Mouse (Mus musculus) liver, postnatal 0 days (tissue): ENCODE measurements around the gene Trappc5. TPM values are rescaled to one million over a fixed set of nuclear protein-coding genes. Genes with fewer than 3 reads are reported as not detected.

ENCODE experiments used
- ATAC-seq: fragments of 200-750 bp; cut with Nextera tagmentation; 2 replicates; pipeline ENCODE4 v1.8.0; 2017; ENCODE audit warnings: mild to moderate bottlenecking, moderate library complexity
- DNase-seq: peaks from one replicate; pipeline ENCODE4 v3.0.0-alpha.2; 2016
- H3K27ac ChIP-seq: fragments of 300-500 bp; sonication (generic); 2 replicates; pipeline ENCODE4 v1.5.1; 2014; ENCODE audit warnings: antibody characterized with exemption, moderate library complexity, mild to moderate bottlenecking, low read depth
- H3K27me3 ChIP-seq: fragments of 300-500 bp; sonication (generic); 2 replicates; pipeline ENCODE4 v1.6.1; 2014; ENCODE audit warnings: low read length, control low read depth, mixed read lengths; ENCODE audit not compliant: insufficient read depth
- H3K36me3 ChIP-seq: fragments of 300-500 bp; sonication (generic); replicated peaks from 2 replicates; pipeline ENCODE4 v1.6.1; 2014; ENCODE audit warnings: mild to moderate bottlenecking, control low read depth, low read length, moderate library complexity, mixed read lengths; ENCODE audit not compliant: insufficient read depth
- H3K4me1 ChIP-seq: fragments of 300-500 bp; sonication (generic); 2 replicates; pipeline ENCODE4 v1.6.1; 2014; ENCODE audit warnings: antibody characterized with exemption, mild to moderate bottlenecking, control low read depth; ENCODE audit not compliant: insufficient read depth
- H3K4me2 ChIP-seq: fragments of 300-500 bp; sonication (generic); 2 replicates; pipeline ENCODE4 v1.6.1; 2014; ENCODE audit warnings: low read depth, mild to moderate bottlenecking, low read length, moderate library complexity, mixed read lengths
- H3K4me3 ChIP-seq: fragments of 300-500 bp; sonication (generic); 2 replicates; pipeline ENCODE4 v1.5.1; 2014; ENCODE audit warnings: low read depth, low read length
- H3K9ac ChIP-seq: fragments of 300-500 bp; sonication (generic); replicated peaks from 2 replicates; pipeline ENCODE4 v1.6.1; 2014; ENCODE audit warnings: mild to moderate bottlenecking, moderate library complexity
- H3K9me3 ChIP-seq: fragments of 300-500 bp; sonication (generic); 2 replicates; pipeline ENCODE4 v1.6.1; 2016; ENCODE audit warnings: mild to moderate bottlenecking, control low read depth, low read length, mixed read lengths
- CTCF ChIP-seq: sonication (generic); IDR thresholded peaks from 2 replicates; pipeline ENCODE4 v1.5.1; 2016; ENCODE audit warnings: antibody characterized with exemption, low read depth
- EP300 ChIP-seq: IDR thresholded peaks from 2 replicates; pipeline ENCODE4 v1.6.1; 2016; ENCODE audit warnings: antibody characterized with exemption, low read depth, mild to moderate bottlenecking
- WGBS: fragments of 180-500 bp; shearing (Covaris S2); extraction: QIAGEN DNeasy Blood & Tissue Kit; methylation state at CpG from one replicate; pipeline ENCODE4 v1.1.7; 2014; ENCODE audit not compliant: insufficient replicate concordance; 5-methylcytosine and 5-hydroxymethylcytosine counted together
- polyA plus RNA-seq: library from polyadenylated mRNA; unstranded; fragments of >200 nt; fragmentation: Nextera tagmentation; extraction: Ambion mirVana; gene quantifications from 2 replicates; pipeline ENCODE4 v1.2.1, GENCODE M21; 2015

Trappc5 gene
- polyA plus RNA-seq, 1 experiment from 2014 or later, result 16.6 TPM

- DNase-seq, result no peak
- Histone ChIP-seq H3K36me3 (no peaks in the 10 kb centered on the region), H3K9me3 (no peaks in the 10 kb centered on the region), H3K4me1 (no peaks in the 10 kb centered on the region), H3K4me3 (no peak overlapping the region), H3K27me3 (no peaks in the 10 kb centered on the region), H3K9ac (no peak overlapping the region), H3K4me2 (no peak overlapping the region), H3K27ac (no peak overlapping the region)
- WGBS, result 69% methylated on average over 11 of the region's 11 CpGs
- no peak for ATAC-seq
- no peak for TF ChIP-seq CTCF
- TF ChIP-seq EP300, result no peak
Observed at GRCm38 (mm10) chr8:3654726-3655508, 21.2 kb upstream of the Trappc5 start.

- Histone ChIP-seq H3K36me3 (no peaks in the 10 kb centered on the region), H3K4me2 (no peak within 1 kb of the TSS), H3K4me1 (no peaks in the 10 kb centered on the region), H3K9ac (no peak within 1 kb of the TSS), H3K4me3 (no peak within 1 kb of the TSS), H3K9me3 (no peaks in the 10 kb centered on the region), H3K27me3 (no peaks in the 10 kb centered on the region), H3K27ac (no peak within 1 kb of the TSS)
- no peak for ATAC-seq
- 66% methylated on average over 3 of the region's 3 CpGs for WGBS
- DNase-seq, result no peak
- TF ChIP-seq CTCF (no peak), EP300 (no peak)
Observed at GRCm38 (mm10) chr8:3655526-3655925, 20.6 kb upstream of the Trappc5 start, which contains the start of gene Retn. TSS of gene Retn (plus strand) at chr8:3655770.

DNA sequence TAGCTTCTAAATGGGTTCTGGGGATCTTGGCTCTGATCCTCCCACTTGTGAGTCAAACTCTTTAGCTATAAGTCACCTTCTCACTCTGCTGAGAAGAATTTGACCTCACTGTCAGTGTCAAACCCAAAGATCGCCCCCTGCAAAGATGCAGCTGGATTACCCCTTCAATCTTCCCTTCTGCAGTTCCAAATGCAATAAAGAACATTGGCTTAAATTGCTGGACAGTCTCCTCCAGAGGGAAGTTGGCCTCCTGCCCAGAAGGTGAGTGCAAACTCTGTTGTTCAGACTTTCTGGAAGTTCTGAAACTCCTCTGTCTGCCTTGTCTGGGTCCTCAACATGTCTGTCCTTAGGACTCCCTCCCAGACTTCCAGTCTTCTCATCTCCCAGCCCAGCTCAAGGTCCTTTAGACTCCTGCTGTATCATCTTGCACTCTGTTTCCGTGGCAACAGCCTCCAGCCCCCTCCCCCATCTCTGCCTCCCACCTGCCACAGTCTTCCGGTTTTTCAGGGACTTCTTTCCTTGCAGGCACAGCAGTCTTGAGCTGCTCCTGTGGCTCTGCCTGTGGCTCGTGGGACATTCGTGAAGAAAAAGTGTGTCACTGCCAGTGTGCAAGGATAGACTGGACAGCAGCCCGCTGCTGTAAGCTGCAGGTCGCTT, 19.2 kb upstream of the Trappc5 start:
- H3K36me3 ChIP-seq, result no peaks in the 10 kb centered on the region
- H3K4me1 ChIP-seq, result no peaks in the 10 kb centered on the region
- no peak overlapping the region for H3K27ac ChIP-seq
- no peak overlapping the region for H3K4me2 ChIP-seq
- ATAC-seq, result no peak
- no peak for DNase-seq
- no peaks in the 10 kb centered on the region for H3K9me3 ChIP-seq
- 30% methylated on average over 7 of the region's 7 CpGs for WGBS
- no peak for TF ChIP-seq CTCF
- no peak for TF ChIP-seq EP300
- no peaks in the 10 kb centered on the region for H3K27me3 ChIP-seq
- no peak overlapping the region for H3K4me3 ChIP-seq
- no peak overlapping the region for H3K9ac ChIP-seq

DNA sequence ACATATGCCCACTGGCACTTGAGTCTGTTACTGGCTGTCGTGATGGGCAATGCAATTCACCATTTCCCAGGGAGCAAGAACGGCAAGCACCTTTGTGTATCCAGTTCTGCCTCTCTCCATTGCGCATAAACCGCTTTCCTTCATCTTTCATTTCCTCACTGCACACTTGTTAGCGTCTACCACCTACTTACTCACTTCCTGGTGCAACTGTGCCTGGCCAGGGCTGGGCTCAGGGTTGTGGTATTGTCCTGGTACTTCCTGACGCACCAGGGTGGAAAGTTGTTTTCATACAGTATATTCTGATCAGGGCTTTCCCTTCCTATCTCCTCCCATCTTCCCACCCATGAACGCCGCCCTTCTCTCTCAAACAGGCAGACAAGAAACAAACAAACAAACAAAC, 15.2 kb upstream of the Trappc5 start:
- Histone ChIP-seq H3K36me3 (no peaks in the 10 kb centered on the region), H3K9ac (no peak overlapping the region), H3K27me3 (no peaks in the 10 kb centered on the region), H3K9me3 (no peaks in the 10 kb centered on the region), H3K4me1 (no peaks in the 10 kb centered on the region), H3K4me2 (peak overlapping the region; percentile 26; the same call in 1 of the 2 replicates), H3K4me3 (no peak overlapping the region), H3K27ac (peak overlapping the region; percentile 70; the same call in 1 of the 2 replicates)
- DNase-seq, result no peak
- ATAC-seq, result no peak
- 47% methylated on average over 8 of the region's 8 CpGs for WGBS
- no peak for TF ChIP-seq CTCF
- no peak for TF ChIP-seq EP300

GRCm38 (mm10) chr8:3664405-3664804, 11.7 kb upstream of the Trappc5 start:
- peak; percentile 24 for DNase-seq
- Histone ChIP-seq H3K4me2 (peak overlapping the region; percentile 32; the same call in 1 of the 2 replicates), H3K9ac (no peak overlapping the region), H3K4me1 (no peaks in the 10 kb centered on the region), H3K36me3 (no peaks in the 10 kb centered on the region), H3K27ac (peak overlapping the region; percentile 82), H3K4me3 (no peak overlapping the region), H3K27me3 (no peaks in the 10 kb centered on the region), H3K9me3 (no peaks in the 10 kb centered on the region)
- peak; percentile 76 for ATAC-seq
- TF ChIP-seq CTCF (no peak), EP300 (peak; percentile 54; the same call in 1 of the 2 replicates)
- 36% methylated on average over 5 of the region's 5 CpGs for WGBS

DNA sequence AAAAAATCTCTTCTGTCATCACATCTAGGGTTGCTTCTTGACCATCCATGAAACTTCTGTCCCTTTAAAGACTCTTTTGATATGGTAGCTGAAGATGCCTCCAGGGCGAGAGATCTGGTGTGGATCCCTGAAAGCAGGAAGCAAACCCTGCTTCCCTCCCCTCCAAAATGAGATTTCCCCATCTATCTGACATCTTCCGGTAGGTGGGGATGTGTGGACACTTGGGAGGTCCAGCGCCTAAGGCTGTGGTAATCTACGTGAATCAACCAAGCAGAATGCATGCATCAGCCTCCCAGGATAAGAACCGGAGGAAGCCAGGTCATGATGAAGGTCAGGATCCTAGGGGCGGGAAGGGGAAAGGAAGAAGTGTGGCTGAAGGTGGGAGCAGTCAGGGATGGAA, 10.6 kb upstream of the Trappc5 start, which contains the start of gene Mcemp1:
Gene Mcemp1 (plus strand): TSS at position 248 of the 400 bp plus-strand sequence.
- DNase-seq, result no peak
- peak; percentile 35; the same call in 1 of the 2 replicates for ATAC-seq
- Histone ChIP-seq H3K27me3 (no peaks in the 10 kb centered on the region), H3K9me3 (no peaks in the 10 kb centered on the region), H3K9ac (peak within 1 kb of the TSS; percentile 30; the same call in 1 of the 2 replicates), H3K4me2 (peak within 1 kb of the TSS; percentile 44), H3K4me1 (no peaks in the 10 kb centered on the region), H3K27ac (peak within 1 kb of the TSS; percentile 82), H3K36me3 (no peaks in the 10 kb centered on the region), H3K4me3 (peak within 1 kb of the TSS; percentile 37)
- no peak for TF ChIP-seq CTCF
- TF ChIP-seq EP300, result no peak
- WGBS, result 57% methylated on average over 6 of the region's 6 CpGs
